Mouse (Mus musculus): Measurements from ENCODE around the gene Ano5. TPM values are rescaled to one million over a fixed set of nuclear protein-coding genes. Genes with fewer than 3 reads are reported as not detected.

Gene Ano5
- polyA plus RNA-seq, 1 experiment = not detected

DNA sequence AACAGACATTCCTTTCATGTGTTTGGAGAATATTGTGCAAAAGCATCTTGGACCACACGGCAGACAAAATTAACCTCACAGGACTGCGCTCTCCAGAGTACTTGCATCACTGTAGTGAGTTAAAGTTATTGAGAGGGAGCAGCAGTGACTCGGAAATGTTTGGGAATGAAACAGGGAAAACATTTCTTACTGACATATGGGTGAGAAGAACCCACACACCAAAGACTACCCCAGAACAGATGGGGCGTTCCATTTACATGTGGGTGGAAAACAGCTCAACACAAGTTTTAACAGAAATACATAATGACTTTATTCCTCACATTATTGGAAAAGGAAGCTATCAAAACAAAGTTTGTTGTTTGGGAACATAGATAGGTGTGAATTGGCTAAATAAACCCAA is 89.2 kb downstream of the Ano5 start:
- 86% methylated on average over 4 of the region's 4 CpGs for WGBS
- H3K4me1 ChIP-seq (replicated peaks; ENCODE audit: control insufficient read depth, insufficient read depth, low read length) = no peaks in the 10 kb centered on the region
- no peak for TF ChIP-seq POLR2A (IDR thresholded peaks at IDR 0.05; ENCODE audit: control insufficient read depth, extremely low read depth, insufficient read depth, low read length, poor library complexity)
- TF ChIP-seq CTCF (IDR thresholded peaks at IDR 0.05; ENCODE audit: borderline replicate concordance, control insufficient read depth, extremely low read depth, insufficient read depth, low read length, poor library complexity) = no peak
- H3K27me3 ChIP-seq (ENCODE audit: control insufficient read depth, insufficient read depth, low read length) = no peaks in the 10 kb centered on the region
- no peak for DNase-seq
- H3K4me3 ChIP-seq (ENCODE audit: control insufficient read depth, insufficient read depth, low read length) = no peak overlapping the region
- no peak overlapping the region for H3K27ac ChIP-seq (ENCODE audit: control insufficient read depth, insufficient read depth, low read length)
- no peaks in the 10 kb centered on the region for H3K36me3 ChIP-seq (ENCODE audit: control insufficient read depth, insufficient read depth, low read length)

DNA sequence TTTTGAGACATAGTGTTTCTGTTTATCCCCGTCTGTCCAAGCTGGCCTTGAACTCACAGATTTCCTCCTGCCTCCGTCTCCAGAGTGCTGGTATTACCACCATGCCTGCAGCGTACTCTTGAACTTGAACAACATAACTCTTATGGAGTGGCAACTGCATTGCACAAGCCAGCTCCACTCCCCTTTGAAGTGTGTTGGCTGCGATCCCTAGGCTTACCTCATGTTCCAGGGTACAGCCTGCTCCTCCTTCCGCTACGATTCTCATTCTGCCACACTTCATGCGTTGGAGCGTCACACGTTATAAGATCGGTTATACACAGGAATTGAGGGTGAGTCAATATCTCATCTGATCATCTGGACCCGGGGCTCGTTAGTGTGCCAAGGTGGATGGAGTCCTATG is 92.9 kb downstream of the Ano5 start:
- Histone ChIP-seq H3K27ac (ENCODE audit: control insufficient read depth, insufficient read depth, low read length) (no peak overlapping the region), H3K4me3 (ENCODE audit: control insufficient read depth, insufficient read depth, low read length) (no peak overlapping the region), H3K27me3 (ENCODE audit: control insufficient read depth, insufficient read depth, low read length) (no peaks in the 10 kb centered on the region), H3K4me1 (replicated peaks; ENCODE audit: control insufficient read depth, insufficient read depth, low read length) (no peaks in the 10 kb centered on the region), H3K36me3 (ENCODE audit: control insufficient read depth, insufficient read depth, low read length) (no peaks in the 10 kb centered on the region)
- no peak for DNase-seq
- 91% methylated on average over 12 of the region's 12 CpGs for WGBS
- TF ChIP-seq POLR2A (IDR thresholded peaks at IDR 0.05; ENCODE audit: control insufficient read depth, extremely low read depth, insufficient read depth, low read length, poor library complexity) (no peak), CTCF (IDR thresholded peaks at IDR 0.05; ENCODE audit: borderline replicate concordance, control insufficient read depth, extremely low read depth, insufficient read depth, low read length, poor library complexity) (no peak)

DNA sequence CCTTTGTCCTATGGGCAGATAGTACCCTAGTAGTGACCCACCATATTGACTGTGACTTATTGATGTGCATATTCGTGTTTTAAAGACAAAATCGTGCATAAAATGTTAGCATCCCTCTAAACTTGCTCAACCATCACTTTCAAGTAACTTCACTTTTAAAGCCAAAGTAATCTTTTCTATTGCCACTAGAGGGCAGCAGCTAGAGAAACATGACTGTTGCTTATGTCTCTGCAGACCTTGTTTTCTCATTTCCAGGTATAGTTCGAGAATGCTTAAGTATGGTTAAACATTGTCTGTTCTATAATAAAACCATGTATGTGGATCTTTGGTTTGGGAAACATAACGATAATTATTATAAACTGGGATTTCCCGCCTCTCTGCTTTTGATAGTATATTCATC is 103.6 kb downstream of the Ano5 start:
- Histone ChIP-seq H3K27me3 (ENCODE audit: control insufficient read depth, insufficient read depth, low read length) (no peaks in the 10 kb centered on the region), H3K27ac (ENCODE audit: control insufficient read depth, insufficient read depth, low read length) (no peak overlapping the region), H3K4me1 (replicated peaks; ENCODE audit: control insufficient read depth, insufficient read depth, low read length) (no peaks in the 10 kb centered on the region), H3K36me3 (ENCODE audit: control insufficient read depth, insufficient read depth, low read length) (no peaks in the 10 kb centered on the region), H3K4me3 (ENCODE audit: control insufficient read depth, insufficient read depth, low read length) (no peak overlapping the region)
- WGBS = 37% methylated on average over 5 of the region's 5 CpGs
- TF ChIP-seq POLR2A (IDR thresholded peaks at IDR 0.05; ENCODE audit: control insufficient read depth, extremely low read depth, insufficient read depth, low read length, poor library complexity) (no peak), CTCF (IDR thresholded peaks at IDR 0.05; ENCODE audit: borderline replicate concordance, control insufficient read depth, extremely low read depth, insufficient read depth, low read length, poor library complexity) (no peak)
- no peak for DNase-seq

DNA sequence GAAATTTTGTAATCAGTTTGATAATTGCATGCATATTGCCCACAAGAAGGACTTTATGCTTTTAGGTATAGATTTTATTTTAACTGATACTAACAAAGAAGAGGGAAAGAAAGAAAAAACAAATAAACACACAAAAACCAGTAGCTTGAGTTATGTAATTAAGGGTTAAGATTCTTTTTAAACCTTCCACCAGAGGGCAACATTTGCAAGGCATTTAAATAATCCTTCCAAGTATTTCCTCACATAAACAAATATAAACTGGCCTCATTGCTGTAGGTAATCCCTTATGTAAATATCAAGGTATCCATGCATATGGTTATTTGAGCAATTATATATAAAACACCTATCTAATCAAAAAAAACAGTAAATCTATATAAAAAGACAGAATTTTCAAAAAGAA is 107.1 kb downstream of the Ano5 start:
- DNase-seq = no peak
- no peak for TF ChIP-seq POLR2A (IDR thresholded peaks at IDR 0.05; ENCODE audit: control insufficient read depth, extremely low read depth, insufficient read depth, low read length, poor library complexity)
- no peak for TF ChIP-seq CTCF (IDR thresholded peaks at IDR 0.05; ENCODE audit: borderline replicate concordance, control insufficient read depth, extremely low read depth, insufficient read depth, low read length, poor library complexity)

DNA sequence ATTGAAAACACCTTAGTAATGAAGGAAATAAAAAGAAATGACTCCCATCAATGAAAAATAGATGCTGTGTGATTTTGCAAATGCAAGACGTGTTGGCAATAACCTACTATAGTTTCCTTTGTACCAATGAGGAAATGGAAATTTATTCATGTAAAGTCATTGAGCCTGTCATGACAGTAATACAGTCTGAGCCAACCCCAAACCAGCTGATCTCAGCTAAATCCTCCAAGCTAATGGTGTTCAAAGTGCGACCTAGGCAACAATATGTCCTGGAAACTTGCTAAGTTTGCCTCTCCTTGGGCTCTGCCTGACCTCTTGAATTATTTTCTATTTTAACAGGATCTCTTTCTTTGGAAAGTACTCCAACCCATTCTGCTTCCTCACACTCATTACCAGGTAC is 107.6 kb downstream of the Ano5 start:
- H3K4me3 ChIP-seq (ENCODE audit: control insufficient read depth, insufficient read depth, low read length) = no peak overlapping the region
- no peak overlapping the region for H3K27ac ChIP-seq (ENCODE audit: control insufficient read depth, insufficient read depth, low read length)
- no peaks in the 10 kb centered on the region for H3K4me1 ChIP-seq (replicated peaks; ENCODE audit: control insufficient read depth, insufficient read depth, low read length)
- 27% methylated on average over 2 of the region's 2 CpGs for WGBS
- TF ChIP-seq POLR2A (IDR thresholded peaks at IDR 0.05; ENCODE audit: control insufficient read depth, extremely low read depth, insufficient read depth, low read length, poor library complexity) = no peak
- no peak for TF ChIP-seq CTCF (IDR thresholded peaks at IDR 0.05; ENCODE audit: borderline replicate concordance, control insufficient read depth, extremely low read depth, insufficient read depth, low read length, poor library complexity)
- no peaks in the 10 kb centered on the region for H3K27me3 ChIP-seq (ENCODE audit: control insufficient read depth, insufficient read depth, low read length)
- no peaks in the 10 kb centered on the region for H3K36me3 ChIP-seq (ENCODE audit: control insufficient read depth, insufficient read depth, low read length)
- DNase-seq = no peak

More for the DNA sequence above, 107.1 kb downstream of the Ano5 start:
- Histone ChIP-seq H3K36me3 (ENCODE audit: control insufficient read depth, insufficient read depth, low read length) (no peaks in the 10 kb centered on the region), H3K27me3 (ENCODE audit: control insufficient read depth, insufficient read depth, low read length) (no peaks in the 10 kb centered on the region), H3K27ac (ENCODE audit: control insufficient read depth, insufficient read depth, low read length) (no peak overlapping the region), H3K4me3 (ENCODE audit: control insufficient read depth, insufficient read depth, low read length) (no peak overlapping the region), H3K4me1 (replicated peaks; ENCODE audit: control insufficient read depth, insufficient read depth, low read length) (no peaks in the 10 kb centered on the region)

DNA sequence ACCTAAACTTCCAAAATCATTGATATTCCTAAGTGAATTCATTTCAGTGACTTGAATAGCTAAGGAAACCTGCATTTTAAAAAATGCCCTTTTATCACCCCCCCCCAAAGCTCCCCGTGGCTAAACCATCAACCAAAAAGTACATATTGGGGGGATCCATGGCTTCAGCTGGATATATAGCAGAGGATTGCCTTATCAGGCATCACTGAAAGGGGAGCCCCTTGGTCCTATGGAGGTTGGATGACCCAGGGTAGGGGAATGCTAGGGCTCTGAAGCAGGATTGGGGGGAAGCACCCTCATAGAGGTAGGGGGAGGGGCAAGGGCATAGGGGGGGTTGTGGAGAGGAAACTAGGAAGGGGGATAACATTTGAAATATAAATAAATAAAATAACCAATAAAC is 109.1 kb downstream of the Ano5 start:
- Histone ChIP-seq H3K36me3 (ENCODE audit: control insufficient read depth, insufficient read depth, low read length) (no peaks in the 10 kb centered on the region), H3K4me3 (ENCODE audit: control insufficient read depth, insufficient read depth, low read length) (no peak overlapping the region), H3K4me1 (replicated peaks; ENCODE audit: control insufficient read depth, insufficient read depth, low read length) (no peaks in the 10 kb centered on the region), H3K27ac (ENCODE audit: control insufficient read depth, insufficient read depth, low read length) (no peak overlapping the region), H3K27me3 (ENCODE audit: control insufficient read depth, insufficient read depth, low read length) (no peaks in the 10 kb centered on the region)
- no peak for TF ChIP-seq CTCF (IDR thresholded peaks at IDR 0.05; ENCODE audit: borderline replicate concordance, control insufficient read depth, extremely low read depth, insufficient read depth, low read length, poor library complexity)
- TF ChIP-seq POLR2A (IDR thresholded peaks at IDR 0.05; ENCODE audit: control insufficient read depth, extremely low read depth, insufficient read depth, low read length, poor library complexity) = no peak
- DNase-seq = no peak
- WGBS = 35% methylated on average over 1 of the region's 1 CpGs

DNA sequence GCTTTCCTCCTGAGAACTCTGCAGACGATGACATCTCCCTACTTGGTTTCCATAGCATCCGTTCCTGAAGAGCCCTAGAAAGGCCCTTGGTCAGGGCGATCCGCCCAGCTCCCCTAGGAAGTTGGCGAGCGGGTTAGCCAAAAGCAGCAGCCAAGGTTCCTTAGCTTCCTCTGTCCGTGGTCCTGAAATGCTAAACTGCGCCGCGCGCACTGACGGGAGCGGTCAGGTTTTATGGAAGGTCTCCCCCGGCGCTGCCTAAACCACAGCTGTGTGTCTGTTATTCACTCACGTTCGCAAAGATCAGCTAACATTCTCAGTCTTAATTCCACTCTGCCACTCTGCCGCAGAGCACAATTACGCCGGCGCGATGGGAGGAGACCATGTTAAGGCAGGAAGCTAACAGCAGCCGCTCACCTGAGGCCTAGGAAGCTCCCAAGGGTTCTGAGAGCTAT is 110.9 kb downstream of the Ano5 start, which contains the start of gene Slc17a6:
Gene Slc17a6, plus strand, starts transcription at position 313 of the 452 bp plus-strand sequence.
- Histone ChIP-seq H3K36me3 (ENCODE audit: control insufficient read depth, insufficient read depth, low read length) (no peaks in the 10 kb centered on the region), H3K4me3 (ENCODE audit: control insufficient read depth, insufficient read depth, low read length) (no peak within 1 kb of the TSS), H3K4me1 (replicated peaks; ENCODE audit: control insufficient read depth, insufficient read depth, low read length) (no peaks in the 10 kb centered on the region), H3K27ac (ENCODE audit: control insufficient read depth, insufficient read depth, low read length) (no peak within 1 kb of the TSS), H3K27me3 (ENCODE audit: control insufficient read depth, insufficient read depth, low read length) (no peaks in the 10 kb centered on the region; the same call in 1 of the 2 replicates)
- TF ChIP-seq CTCF (IDR thresholded peaks at IDR 0.05; ENCODE audit: borderline replicate concordance, control insufficient read depth, extremely low read depth, insufficient read depth, low read length, poor library complexity) (no peak), POLR2A (IDR thresholded peaks at IDR 0.05; ENCODE audit: control insufficient read depth, extremely low read depth, insufficient read depth, low read length, poor library complexity) (no peak)
- DNase-seq = no peak
- WGBS = 6% methylated on average over 23 of the region's 23 CpGs

Data from thymus, adult 2 months (tissue).